Mouse (Mus musculus) cerebellum, postnatal 36 days (tissue): ENCODE measurements around the gene Wdr19.
A peak's percentile ranks its signal among the peaks of the same experiment; 100 is the strongest.
"Not testable (repeated sequence)": the region's sequence is repeated elsewhere in the genome, so short reads cannot be mapped to it uniquely, and the experiment has no call there.

Source experiments
- DNase-seq, 2 experiments: peaks; one replicate each; pipeline ENCODE4 v3.0.0; 2021 to 2022; ENCODE audit warnings: mixed read lengths in 2 of 2

Gene Wdr19

GRCm38 (mm10) chr5:65194441-65194840 is 5.1 kb upstream of the Wdr19 start:
- DNase-seq = no peak

DNA sequence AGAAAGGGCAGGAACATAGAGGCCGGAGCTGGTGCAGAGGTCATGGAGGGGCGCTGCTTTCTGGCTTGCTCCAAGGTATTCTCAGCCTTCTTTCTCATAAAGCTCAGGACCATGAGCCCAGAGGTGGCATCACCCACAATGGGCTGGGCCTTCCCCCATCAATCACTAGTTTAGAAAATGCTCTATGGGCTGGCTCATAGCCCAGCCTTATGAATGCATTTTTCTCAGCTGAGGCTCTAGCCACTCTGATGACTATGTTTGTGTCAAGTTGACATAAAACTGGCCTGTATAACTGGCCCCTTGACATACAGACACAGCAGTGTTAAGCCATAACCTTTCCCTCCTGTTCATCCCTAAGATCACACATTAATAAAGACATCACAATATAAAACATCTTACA is 5.2 kb downstream of the Wdr19 start:
- DNase-seq = no peak

- DNase-seq = peak; percentile 32 to 38
These were observed 13.8 kb downstream of the Wdr19 start for GRCm38 (mm10) chr5:65213321-65213720.

DNA sequence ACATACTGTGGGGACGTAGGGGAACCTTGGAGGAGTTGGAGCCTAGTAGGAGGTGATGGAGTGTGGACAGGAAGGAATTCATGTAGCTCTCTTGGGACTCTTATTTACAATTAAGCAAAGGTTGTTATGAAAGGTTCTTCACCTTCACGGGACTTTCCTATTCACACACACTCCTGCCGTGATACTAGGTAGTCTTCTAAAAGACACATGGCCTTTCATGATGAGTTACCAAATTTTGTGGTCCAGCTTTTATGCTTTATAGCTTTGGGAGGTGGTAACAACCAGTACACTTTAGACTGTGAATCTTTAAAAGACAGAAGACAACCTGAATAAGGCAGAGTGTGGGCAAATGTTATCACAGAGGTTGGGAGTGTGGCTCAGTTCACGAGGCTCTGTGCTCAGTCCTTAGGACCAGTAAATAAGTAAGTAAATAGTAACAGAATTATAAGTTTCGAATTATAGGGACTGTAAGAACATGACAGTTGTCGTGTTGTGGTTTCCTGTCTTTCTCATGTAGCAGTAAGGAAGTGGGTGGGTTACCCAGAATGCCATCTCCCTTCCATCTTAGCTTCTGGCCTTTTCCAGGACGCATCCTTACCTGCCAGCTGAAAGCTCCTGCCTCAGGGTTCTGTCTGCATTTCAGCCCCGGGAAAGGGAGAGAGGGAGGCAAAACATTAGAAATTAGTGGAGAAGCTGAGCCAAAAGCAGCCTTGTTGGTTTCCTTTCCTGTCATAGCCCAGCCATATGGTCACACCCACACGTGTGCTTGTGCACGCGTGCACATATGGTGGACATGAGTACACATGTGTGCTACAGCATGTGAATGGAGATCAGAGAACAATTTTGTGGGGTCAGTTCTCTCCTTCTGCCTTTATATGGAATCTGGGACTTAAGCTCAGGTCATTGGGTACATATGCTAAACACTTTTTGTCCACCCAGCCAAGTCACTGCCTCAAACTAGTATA is 18.1 kb downstream of the Wdr19 start:
- DNase-seq = no peak

- no peak for DNase-seq
These were observed 21.5 kb downstream of the Wdr19 start for GRCm38 (mm10) chr5:65221037-65221436.

DNA sequence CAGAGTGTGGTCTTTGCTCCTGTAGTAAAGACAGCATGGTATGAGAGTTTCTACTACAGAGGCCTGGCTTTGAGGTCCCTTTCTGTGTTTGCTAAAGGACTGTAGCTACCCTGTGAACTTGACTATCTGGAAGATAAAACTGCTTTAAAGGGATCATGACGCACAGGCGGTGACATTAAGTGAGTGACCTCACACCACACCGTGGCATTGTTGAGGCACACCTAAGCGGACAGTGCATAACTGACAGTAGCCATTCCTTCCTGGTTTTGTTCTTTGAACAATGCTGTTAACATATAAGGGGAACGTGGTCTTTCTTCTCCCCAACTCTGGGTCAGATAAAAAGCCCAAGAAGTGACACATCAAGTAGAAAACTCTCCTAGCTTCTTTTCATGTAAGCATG is 24.6 kb downstream of the Wdr19 start:
- no peak for DNase-seq

DNA sequence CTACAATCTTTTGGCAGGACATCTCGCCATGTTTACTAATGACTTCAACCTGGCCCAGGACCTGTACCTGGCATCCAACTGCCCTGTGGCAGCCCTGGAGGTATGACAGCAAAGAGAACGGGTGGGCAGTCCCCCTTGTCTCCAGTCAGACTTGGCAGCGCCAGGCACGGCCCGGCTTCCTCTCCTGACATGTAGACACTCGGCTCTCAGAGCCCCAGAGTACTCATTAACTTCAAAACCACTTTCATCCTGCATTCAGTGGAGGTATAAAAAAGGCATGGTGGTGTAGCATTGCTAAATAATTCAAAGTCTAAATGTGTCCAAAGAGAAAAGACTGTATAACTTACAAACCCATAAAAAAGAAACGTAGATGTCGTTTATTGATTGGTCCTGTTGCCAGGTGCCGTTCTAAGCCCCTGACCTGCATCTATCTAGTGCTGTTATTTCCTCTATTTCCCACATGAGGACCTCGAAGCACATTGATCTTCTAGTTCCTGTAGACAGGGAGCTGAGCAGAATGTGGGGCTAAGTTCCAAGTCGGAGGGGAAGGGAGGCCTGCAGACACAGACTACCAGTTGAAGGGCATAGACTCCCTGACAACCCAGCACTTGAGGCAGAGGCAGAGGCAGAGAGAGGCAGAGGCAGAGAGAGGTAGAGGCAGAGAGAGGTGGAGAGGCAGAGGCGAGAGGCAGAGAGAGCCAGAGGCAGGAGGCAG is 31.9 kb downstream of the Wdr19 start:
- DNase-seq = peak in 1 of 2 experiments; percentile 19

- DNase-seq = peak; percentile 9 to 32
These were observed 43.2 kb downstream of the Wdr19 start for GRCm38 (mm10) chr5:65242740-65243139.

DNA sequence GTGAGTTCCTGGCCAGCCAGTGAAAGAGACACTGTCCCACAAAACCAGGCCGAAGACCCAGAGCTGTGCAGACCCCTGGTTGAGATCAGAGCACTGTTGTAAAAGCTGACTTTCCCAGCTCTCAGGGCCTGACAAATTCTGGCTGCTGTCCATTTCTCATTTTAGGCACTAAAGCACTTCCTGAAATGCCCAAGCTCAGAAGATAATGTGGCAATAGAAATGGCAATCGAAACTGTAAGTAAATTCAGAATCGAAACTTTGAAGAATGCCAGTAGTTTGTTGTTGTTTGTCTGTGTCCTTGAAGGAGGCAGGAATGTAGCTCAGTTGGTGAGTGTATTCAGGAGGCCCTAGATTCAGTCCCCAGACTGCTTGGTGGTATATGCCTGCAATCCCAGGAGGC is 47.8 kb downstream of the Wdr19 start:
- no peak for DNase-seq

DNA sequence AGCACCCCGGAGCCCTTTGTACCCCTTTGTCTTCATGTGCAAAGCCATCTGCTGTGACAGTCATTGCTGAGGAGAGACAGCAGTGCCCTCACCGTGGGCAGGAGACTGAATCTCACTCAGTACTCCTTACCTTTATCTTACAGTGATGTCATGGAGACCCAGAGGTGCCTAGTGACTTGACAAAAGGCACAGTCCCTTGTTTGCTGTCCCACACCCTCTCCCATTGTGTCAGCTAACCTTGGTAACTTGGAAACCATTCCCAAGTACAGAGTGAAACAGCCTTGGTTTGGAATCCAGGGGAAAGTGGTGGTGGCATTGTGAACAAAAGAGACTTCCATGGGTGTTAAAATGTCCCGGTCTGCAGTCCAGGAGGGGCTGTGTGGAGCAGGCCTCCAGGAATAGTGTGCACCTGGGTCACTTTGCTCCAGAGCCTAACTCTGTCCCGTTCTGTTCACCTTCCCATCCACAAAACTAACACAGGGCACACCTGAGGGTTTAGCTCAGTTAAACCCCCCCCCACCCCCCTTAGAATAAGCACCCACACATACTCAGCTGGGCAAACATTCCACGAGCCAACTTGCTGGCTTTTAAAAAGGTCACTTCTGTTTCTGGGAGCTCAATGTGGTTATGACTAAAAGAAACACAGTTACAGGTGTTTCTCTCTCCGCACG is 50.8 kb downstream of the Wdr19 start:
- no peak for DNase-seq

DNA sequence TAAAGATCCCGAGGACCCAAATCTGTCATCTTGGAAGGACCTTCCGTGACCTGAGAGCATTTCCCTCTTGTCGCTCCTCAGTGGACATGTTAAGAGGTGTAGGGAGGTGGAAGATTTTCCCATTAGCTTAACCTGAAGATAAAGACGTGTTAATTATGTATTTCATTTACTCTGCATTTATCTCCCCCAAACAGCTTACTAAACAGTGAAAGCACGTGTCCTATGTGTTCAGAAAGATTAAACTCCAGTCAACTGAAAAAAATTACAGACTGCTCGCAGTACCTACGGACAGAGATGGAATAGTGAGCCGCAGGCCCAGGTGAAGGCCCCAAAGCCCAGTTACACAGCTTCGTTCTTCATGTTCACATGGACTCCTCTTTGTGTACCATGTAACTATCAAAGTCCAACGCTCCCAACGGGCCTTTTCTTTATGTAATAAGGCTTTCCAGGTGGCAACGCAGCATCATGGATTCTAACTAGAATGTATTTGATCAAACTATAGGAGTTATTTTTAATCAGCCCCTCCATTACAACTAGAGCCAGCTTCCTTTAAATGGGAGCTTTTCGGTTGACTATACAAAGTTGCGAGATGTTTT is 58.5 kb downstream of the Wdr19 start:
- DNase-seq = no peak

- DNase-seq = no peak
These were observed 74.5 kb downstream of the Wdr19 start for GRCm38 (mm10) chr5:65273966-65274365.

DNA sequence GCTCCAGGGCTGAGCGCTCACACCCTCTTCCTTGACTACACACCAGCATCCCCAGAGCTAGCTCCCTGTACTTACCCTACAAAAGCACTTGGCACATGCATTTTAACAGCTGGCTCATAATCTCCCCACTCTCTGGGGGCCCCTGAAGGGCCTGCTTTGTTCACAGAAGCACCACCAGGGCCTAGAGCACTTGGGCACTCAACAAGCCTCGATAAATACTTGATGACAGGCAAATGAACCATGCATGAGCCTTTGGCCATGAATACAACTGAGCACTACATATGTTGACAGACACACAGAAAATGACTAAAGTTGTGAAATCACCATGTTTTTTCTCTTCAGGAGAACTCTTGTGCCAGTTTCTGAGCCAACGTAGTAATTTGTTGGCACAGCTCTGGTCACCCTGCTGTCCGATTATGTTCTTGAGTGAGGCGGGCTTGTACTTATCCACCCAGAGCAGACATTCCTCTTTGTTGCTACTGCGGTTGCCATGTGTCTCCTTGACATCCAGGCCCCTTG is 79.7 kb downstream of the Wdr19 start:
- no peak for DNase-seq

DNA sequence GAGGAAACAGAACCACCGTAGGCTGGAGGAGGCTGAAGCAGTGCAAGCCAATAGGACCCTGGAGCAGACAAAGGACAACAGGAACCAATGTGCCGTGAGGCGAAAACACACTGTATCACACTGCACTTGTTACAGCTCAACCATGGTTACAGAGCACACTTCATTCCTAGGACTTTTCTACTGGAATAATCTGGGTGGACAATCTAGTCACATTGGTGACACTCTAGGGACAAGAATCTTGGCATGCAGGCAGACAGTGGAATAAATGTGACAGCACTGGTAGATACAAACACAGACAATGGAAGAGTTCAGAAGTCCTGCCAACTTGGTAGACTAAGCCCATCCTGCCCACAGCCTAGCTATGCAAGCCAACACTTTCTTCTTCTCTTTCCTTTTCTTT is 81.7 kb downstream of the Wdr19 start:
- DNase-seq = no peak

DNA sequence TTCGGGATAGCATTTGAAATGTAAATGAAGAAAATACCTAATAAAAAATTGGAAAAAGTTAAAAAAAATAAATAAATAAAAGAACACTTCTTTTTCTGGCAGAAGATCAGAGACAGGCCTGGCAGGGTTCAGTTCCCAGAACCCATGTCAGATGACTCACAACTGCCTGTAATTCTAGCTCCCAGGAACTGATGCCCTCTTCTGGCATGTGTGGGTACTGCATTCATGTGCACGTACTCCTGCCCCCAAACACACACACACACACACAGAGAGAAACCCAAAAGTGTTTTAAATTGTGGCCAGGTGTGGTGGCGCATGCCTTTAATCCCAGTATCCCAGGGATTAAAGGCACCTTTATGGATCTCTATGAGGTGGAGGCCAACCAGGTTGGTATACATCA is 84.7 kb downstream of the Wdr19 start:
- peak in 1 of 2 experiments; percentile 9 for DNase-seq

GRCm38 (mm10) chr5:65287751-65288701 is 88.5 kb downstream of the Wdr19 start:
- peak; percentile 58 to 67 for DNase-seq

DNA sequence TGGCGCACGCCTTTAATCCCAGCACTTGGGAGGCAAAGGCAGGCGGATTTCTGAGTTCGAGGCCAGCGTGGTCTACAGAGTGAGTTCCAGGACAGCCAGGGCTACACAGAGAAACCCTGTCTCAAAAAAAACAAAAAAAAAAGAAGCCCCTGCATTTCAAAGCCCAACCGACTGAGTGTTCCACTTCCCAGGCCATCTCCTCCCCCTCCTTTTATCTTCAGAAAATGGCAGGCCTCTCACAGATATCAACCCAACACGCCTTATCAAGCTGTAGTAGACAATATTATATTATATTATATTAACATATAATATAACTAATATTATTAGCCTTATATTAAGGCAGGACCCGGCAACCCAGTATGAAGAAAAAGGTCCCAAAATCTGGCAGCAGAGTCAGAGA is 89.5 kb downstream of the Wdr19 start:
- not testable (repeated sequence) for DNase-seq

- no peak for DNase-seq
These were observed 94.1 kb downstream of the Wdr19 start for GRCm38 (mm10) chr5:65293627-65294026.

GRCm38 (mm10) chr5:65294270-65294669 is 94.8 kb downstream of the Wdr19 start:
- DNase-seq = no peak

DNA sequence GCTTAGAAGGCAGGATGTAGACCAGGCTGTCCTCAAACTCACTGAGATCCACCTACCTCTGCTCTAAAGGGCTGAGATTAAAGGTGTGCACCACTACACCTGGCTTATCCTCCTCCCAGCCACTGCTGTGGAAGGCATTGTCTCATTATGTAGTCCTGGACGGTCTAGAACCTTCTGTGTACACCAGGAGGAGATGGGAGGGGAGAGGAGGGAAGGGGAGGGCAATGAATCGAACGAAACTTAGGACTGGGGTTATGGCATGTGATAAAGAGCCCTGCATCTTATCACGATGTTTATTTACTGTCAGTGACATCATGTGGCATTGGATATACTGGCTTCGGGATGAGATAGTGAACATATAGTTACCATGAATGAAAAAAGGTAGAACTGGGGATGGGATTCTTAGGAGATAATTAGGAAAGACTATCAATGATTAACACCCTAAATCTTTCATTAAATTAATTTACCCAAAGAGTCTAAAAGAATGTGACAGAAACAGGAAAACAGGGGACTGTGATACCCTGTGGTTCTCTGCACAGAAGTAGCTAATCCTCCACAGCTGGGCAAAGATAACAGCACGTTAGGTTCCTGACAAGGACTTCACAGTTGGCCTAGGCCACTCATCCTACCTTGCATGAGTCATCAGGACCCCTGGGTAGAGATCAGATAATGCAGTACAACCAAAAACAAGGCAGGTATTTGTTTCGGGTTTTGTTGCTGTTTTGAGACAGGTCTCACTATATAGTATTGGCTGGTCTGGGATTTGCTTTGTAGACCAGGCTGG is 98.9 kb downstream of the Wdr19 start:
- DNase-seq = no peak

- not testable (repeated sequence) for DNase-seq
These were observed 100.1 kb downstream of the Wdr19 start for GRCm38 (mm10) chr5:65299623-65300022.
